Mouse (Mus musculus) limb, embryonic 15.5 days (tissue): ENCODE measurements around the gene Tmem107. TPM values are rescaled to one million over a fixed set of nuclear protein-coding genes. Genes with fewer than 3 reads are reported as not detected.
A peak's percentile ranks its signal among the peaks of the same experiment; 100 is the strongest.
"Not testable (repeated sequence)": the region's sequence is repeated elsewhere in the genome, so short reads cannot be mapped to it uniquely, and the experiment has no call there.

ENCODE experiments used
- ATAC-seq: fragments of 200-750 bp; cut with Nextera tagmentation; 2 replicates; pipeline ENCODE4 v1.8.0; 2017; ENCODE audit warnings: low read depth, moderate TSS enrichment; ENCODE audit not compliant: insufficient number of reproducible peaks, low FRiP score, low TSS enrichment
- H3K27ac ChIP-seq: fragments of 300-500 bp; sonication (generic); 2 replicates; pipeline ENCODE4 v1.5.1; 2015; ENCODE audit warnings: moderate library complexity, mild to moderate bottlenecking, inconsistent platforms
- H3K27me3 ChIP-seq: fragments of 300-500 bp; sonication (generic); 2 replicates; pipeline ENCODE4 v1.6.1; 2015; ENCODE audit warnings: inconsistent platforms
- H3K36me3 ChIP-seq: fragments of 300-500 bp; sonication (generic); 2 replicates; pipeline ENCODE4 v1.6.1; 2015; ENCODE audit warnings: inconsistent platforms
- H3K4me1 ChIP-seq: fragments of 300-500 bp; sonication (generic); 2 replicates; pipeline ENCODE4 v1.6.1; 2015; ENCODE audit warnings: inconsistent platforms
- H3K4me2 ChIP-seq: fragments of 300-500 bp; sonication (generic); 2 replicates; pipeline ENCODE4 v1.6.1; 2015; ENCODE audit warnings: mild to moderate bottlenecking, inconsistent platforms
- H3K4me3 ChIP-seq: fragments of 300-500 bp; sonication (generic); 2 replicates; pipeline ENCODE4 v1.5.1; 2015; ENCODE audit warnings: mild to moderate bottlenecking, inconsistent platforms
- H3K9ac ChIP-seq: fragments of 300-500 bp; sonication (generic); 2 replicates; pipeline ENCODE4 v1.6.1; 2015; ENCODE audit warnings: inconsistent platforms
- H3K9me3 ChIP-seq: fragments of 300-500 bp; sonication (generic); 2 replicates; pipeline ENCODE4 v1.6.1; 2016; ENCODE audit warnings: inconsistent platforms
- WGBS: fragments of 180-500 bp; shearing (Covaris S2); methylation state at CpG from one replicate; pipeline ENCODE4 v1.1.7; 2015; 5-methylcytosine and 5-hydroxymethylcytosine counted together
- polyA plus RNA-seq: library from polyadenylated mRNA; unstranded; fragments of >200 nt; fragmentation: Nextera tagmentation; extraction: Ambion mirVana; gene quantifications from 2 replicates; pipeline ENCODE4 v1.2.1, GENCODE M21; 2015

The Tmem107 gene
- polyA plus RNA-seq, 1 experiment from 2014 or later = 64.8 TPM

GRCm38 (mm10) chr11:69090367-69090766 is 19.8 kb downstream of the Tmem107 start:
- Histone ChIP-seq H3K9me3 (no peaks in the 10 kb centered on the region), H3K4me2 (peak overlapping the region; percentile 84; the same call in 1 of the 2 replicates), H3K27ac (0 out of 2 replicates have a peak overlapping the region, but pooled peaks have one; percentile 27), H3K36me3 (peaks cover 28% of the 10 kb centered on the region), H3K4me1 (peaks cover 48% of the 10 kb centered on the region), H3K27me3 (no peaks in the 10 kb centered on the region), H3K9ac (no peak overlapping the region), H3K4me3 (peak overlapping the region; percentile 72; the same call in 1 of the 2 replicates)
- whole genome bisulfite sequencing = 54% methylated on average over 6 of the region's 6 CpGs
- no peak for ATAC-seq

DNA sequence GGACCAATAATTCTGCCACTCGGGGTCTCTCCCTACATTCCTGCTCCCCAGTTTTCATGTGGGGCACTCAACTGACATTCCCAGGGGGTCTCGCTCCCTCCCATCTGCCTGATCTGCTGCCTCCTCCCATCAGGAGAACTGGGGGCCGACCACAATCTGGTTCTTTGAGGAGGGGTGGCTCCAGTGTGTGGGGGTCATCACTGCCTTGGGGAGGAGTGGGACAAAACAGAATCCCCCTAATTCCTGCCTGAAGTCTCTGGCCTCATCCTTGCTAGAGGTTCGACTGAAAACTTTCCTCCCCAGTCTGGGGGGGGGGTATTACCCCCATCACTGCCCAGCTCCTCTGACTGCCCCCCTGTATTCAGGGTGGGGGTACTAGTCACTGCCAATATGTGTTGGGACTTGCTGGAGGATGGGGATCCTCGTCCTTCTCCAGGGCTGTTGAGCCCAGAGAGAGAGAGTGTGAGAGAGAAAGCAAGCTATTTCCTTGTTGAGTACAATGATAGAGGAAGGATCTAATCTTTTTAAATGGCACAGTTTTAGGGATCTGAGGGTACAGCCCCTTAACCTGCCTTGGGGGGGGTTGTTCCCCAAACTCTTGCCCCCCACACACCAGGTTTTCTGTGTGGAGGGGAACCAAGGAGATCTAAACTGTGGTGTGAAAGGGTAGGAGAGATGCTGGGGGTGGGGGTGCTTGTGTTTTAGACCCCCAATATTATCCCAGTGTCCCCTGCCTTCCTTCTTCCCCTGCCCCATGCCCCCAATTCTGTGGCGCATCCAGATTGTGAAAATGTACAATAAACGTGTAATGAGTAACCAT is 21.2 kb downstream of the Tmem107 start:
- Histone ChIP-seq H3K9me3 (no peaks in the 10 kb centered on the region), H3K4me3 (no peak overlapping the region), H3K36me3 (peaks cover 28% of the 10 kb centered on the region), H3K4me2 (no peak overlapping the region), H3K9ac (no peak overlapping the region), H3K27me3 (no peaks in the 10 kb centered on the region), H3K27ac (peak overlapping the region; percentile 29; the same call in 1 of the 2 replicates), H3K4me1 (peaks cover 54% of the 10 kb centered on the region)
- WGBS = 62% methylated on average over 7 of the region's 7 CpGs
- ATAC-seq = no peak

GRCm38 (mm10) chr11:69092386-69092751 is 21.8 kb downstream of the Tmem107 start:
- Histone ChIP-seq H3K9me3 (no peaks in the 10 kb centered on the region), H3K27me3 (no peaks in the 10 kb centered on the region)
- WGBS = 4% methylated on average over 3 of the region's 3 CpGs

GRCm38 (mm10) chr11:69092871-69093270 is 22.3 kb downstream of the Tmem107 start:
- H3K4me1 ChIP-seq = peaks cover 53% of the 10 kb centered on the region
- ATAC-seq = no peak

More at GRCm38 (mm10) chr11:69092386-69092751, 21.8 kb downstream of the Tmem107 start:
- Histone ChIP-seq H3K27ac (no peak overlapping the region), H3K4me3 (no peak overlapping the region), H3K4me2 (no peak overlapping the region), H3K4me1 (peaks cover 53% of the 10 kb centered on the region), H3K36me3 (peaks cover 28% of the 10 kb centered on the region), H3K9ac (no peak overlapping the region)
- no peak for ATAC-seq

GRCm38 (mm10) chr11:69093856-69094255 is 23.2 kb downstream of the Tmem107 start:
- Histone ChIP-seq H3K36me3 (peaks cover 28% of the 10 kb centered on the region), H3K4me1 (peaks cover 60% of the 10 kb centered on the region), H3K27ac (peak overlapping the region; percentile 92)
- not testable (repeated sequence) for H3K9me3 ChIP-seq, H3K4me2 ChIP-seq, ATAC-seq, H3K9ac ChIP-seq, H3K27me3 ChIP-seq, H3K4me3 ChIP-seq
- 89% methylated on average over 7 of the region's 7 CpGs for WGBS

More at GRCm38 (mm10) chr11:69092871-69093270, 22.3 kb downstream of the Tmem107 start:
- H3K27ac ChIP-seq = no peak overlapping the region
- no peak overlapping the region for H3K9ac ChIP-seq
- no peaks in the 10 kb centered on the region for H3K27me3 ChIP-seq
- no peak overlapping the region for H3K4me3 ChIP-seq
- no peak overlapping the region for H3K4me2 ChIP-seq
- no peaks in the 10 kb centered on the region for H3K9me3 ChIP-seq
- 87% methylated on average over 4 of the region's 4 CpGs for WGBS
- H3K36me3 ChIP-seq = peaks cover 28% of the 10 kb centered on the region

- Histone ChIP-seq H3K27me3 (no peaks in the 10 kb centered on the region), H3K9me3 (no peaks in the 10 kb centered on the region), H3K9ac (peak within 1 kb of the TSS; percentile 61), H3K27ac (peak within 1 kb of the TSS; percentile 96), H3K4me1 (peaks cover 60% of the 10 kb centered on the region), H3K4me3 (peak within 1 kb of the TSS; percentile 64), H3K36me3 (peaks cover 25% of the 10 kb centered on the region), H3K4me2 (peak within 1 kb of the TSS; percentile 90)
- ATAC-seq = peak; percentile 93
- WGBS = under 1% methylated on average over 37 of the region's 37 CpGs
Observed at GRCm38 (mm10) chr11:69094697-69095429, 24.3 kb downstream of the Tmem107 start, which contains the start of gene Per1. Gene Per1, plus strand, starts transcription at chr11:69095217.

GRCm38 (mm10) chr11:69095511-69096231 is 25.1 kb downstream of the Tmem107 start:
- H3K27ac ChIP-seq = peak overlapping the region; percentile 96
- 1% methylated on average over 27 of the region's 27 CpGs for WGBS
- H3K9ac ChIP-seq = peak overlapping the region; percentile 61
- peaks cover 22% of the 10 kb centered on the region for H3K36me3 ChIP-seq
- peak overlapping the region; percentile 90 for H3K4me2 ChIP-seq
- peak overlapping the region; percentile 64 for H3K4me3 ChIP-seq
- ATAC-seq = no peak
- peaks cover 60% of the 10 kb centered on the region for H3K4me1 ChIP-seq
- no peaks in the 10 kb centered on the region for H3K27me3 ChIP-seq
- H3K9me3 ChIP-seq = no peaks in the 10 kb centered on the region

- peaks cover 58% of the 10 kb centered on the region for H3K4me1 ChIP-seq
- H3K36me3 ChIP-seq = peaks cover 23% of the 10 kb centered on the region
- H3K9me3 ChIP-seq = no peaks in the 10 kb centered on the region
- H3K4me2 ChIP-seq = peak overlapping the region; percentile 90
- H3K27ac ChIP-seq = peak overlapping the region; percentile 96
- peak; percentile 0; the same call in 1 of the 2 replicates for ATAC-seq
- H3K27me3 ChIP-seq = no peaks in the 10 kb centered on the region
- WGBS = 6% methylated on average over 9 of the region's 9 CpGs
- H3K9ac ChIP-seq = peak overlapping the region; percentile 61
- H3K4me3 ChIP-seq = peak overlapping the region; percentile 64
Observed at GRCm38 (mm10) chr11:69096360-69096986, 25.9 kb downstream of the Tmem107 start.

GRCm38 (mm10) chr11:69096987-69097900 is 26.6 kb downstream of the Tmem107 start:
- H3K9ac ChIP-seq = peak overlapping the region; percentile 41
- 2% methylated on average over 29 of the region's 29 CpGs for WGBS
- peaks cover 53% of the 10 kb centered on the region for H3K4me1 ChIP-seq
- peak overlapping the region; percentile 96 for H3K27ac ChIP-seq
- H3K4me2 ChIP-seq = peak overlapping the region; percentile 90
- peaks cover 26% of the 10 kb centered on the region for H3K36me3 ChIP-seq
- H3K9me3 ChIP-seq = no peaks in the 10 kb centered on the region
- ATAC-seq = peak; percentile 49
- peak overlapping the region; percentile 64 for H3K4me3 ChIP-seq
- no peaks in the 10 kb centered on the region for H3K27me3 ChIP-seq

GRCm38 (mm10) chr11:69098039-69098761 is 27.6 kb downstream of the Tmem107 start:
- H3K27ac ChIP-seq = peak overlapping the region; percentile 96
- H3K9ac ChIP-seq = no peak overlapping the region
- peak overlapping the region; percentile 64 for H3K4me3 ChIP-seq
- no peaks in the 10 kb centered on the region for H3K27me3 ChIP-seq
- 27% methylated on average over 8 of the region's 8 CpGs for WGBS
- peak overlapping the region; percentile 90 for H3K4me2 ChIP-seq
- ATAC-seq = no peak
- peaks cover 53% of the 10 kb centered on the region for H3K4me1 ChIP-seq
- peaks cover 29% of the 10 kb centered on the region for H3K36me3 ChIP-seq
- no peaks in the 10 kb centered on the region for H3K9me3 ChIP-seq
